Mouse (Mus musculus) spleen, postnatal 10 days (tissue): ENCODE data around the gene Zg16.

ENCODE experiments used
- DNase-seq, 2 experiments: peaks; one replicate each; pipeline ENCODE4 v3.0.0; 2021 to 2022; ENCODE audit warnings: low spot score in 2 of 2

The Zg16 gene

DNA sequence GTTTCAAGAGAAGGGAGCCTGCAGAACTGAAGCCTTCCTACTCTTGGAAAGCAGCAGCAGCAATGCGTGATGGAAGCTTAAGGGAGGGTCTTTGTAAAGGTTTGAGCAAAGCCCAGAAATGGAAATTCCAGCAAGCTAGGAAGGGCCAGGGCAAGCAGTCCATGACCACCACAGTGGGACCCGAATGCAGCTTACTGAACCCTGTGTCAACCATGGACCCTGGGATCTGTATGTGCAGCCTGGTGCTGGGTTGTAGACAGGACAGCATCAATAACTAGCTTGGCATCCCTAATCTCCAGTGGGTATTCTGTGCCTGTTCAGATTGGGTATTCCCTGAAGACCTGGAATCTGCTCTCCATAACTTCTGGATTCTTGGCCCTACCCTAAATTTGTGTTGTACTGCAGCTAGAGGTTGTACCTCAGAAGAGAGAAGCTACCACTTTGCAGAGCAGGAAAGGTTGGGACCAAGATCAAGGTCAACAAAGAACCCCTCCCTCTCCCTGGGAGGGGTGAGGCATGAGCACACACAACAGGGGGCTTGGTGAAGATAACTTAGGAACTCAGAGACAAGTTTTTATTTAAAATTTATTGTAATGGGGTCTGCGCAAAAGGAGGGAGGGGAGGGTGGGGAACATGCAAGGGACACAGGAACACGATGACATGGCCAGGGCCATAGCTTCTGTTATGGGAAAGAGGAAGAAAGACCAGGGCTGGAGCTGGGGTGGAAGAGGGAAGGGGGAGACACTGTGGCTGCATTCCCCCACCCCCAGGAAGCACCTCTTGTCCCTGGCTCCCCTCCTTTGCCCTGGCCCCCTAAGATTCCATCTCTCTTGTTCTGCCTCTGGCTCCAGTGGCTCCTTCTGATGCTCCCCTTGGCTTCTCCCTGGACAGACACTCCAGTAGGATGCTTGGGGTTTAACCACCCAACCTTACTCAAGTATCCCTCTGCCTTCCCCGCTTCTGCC lies 65.3 kb downstream of the Zg16 start:
- DNase-seq, result no peak

DNA sequence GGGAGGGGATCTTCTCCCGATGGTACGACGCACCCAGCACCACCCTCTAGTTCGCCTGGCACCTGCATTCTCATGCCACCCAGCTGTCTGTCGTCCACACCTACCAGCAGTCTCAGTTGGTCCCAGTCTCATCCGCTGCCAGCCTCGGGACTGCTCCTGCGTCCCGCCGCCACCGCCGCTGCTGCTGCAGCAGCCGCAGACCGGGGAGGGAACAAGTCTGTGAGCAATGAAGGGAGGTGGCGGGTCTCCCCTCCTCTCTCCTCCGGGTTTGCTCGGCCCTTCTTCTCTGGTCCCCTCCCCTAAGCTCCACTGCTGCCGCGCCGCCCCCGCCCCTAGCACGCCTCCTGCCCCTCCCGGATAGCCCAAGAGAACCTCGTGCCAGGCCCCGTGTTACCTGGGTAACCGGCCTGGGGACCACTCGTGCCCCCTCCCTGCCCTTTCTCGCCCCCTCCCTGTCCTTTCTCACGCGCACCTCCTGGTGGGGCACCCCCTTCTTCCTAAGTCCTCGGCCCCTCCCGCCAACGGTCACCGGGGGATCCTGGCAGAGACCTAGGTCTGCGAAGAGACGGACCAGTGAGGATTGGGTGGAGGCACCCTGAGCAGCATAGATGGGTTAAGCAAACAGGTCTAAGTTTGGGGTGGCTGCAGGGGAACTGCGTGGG lies 66.1 kb downstream of the Zg16 start, which contains the start of the genes Gm42742 and Prrt2:
Gene Gm42742, minus strand, starts transcription at position 197 of the 662 bp plus-strand sequence.
Gene Prrt2, minus strand, starts transcription at position 311 of the 662 bp plus-strand sequence.
- DNase-seq, result peak in 1 of 2 experiments; percentile 58

DNA sequence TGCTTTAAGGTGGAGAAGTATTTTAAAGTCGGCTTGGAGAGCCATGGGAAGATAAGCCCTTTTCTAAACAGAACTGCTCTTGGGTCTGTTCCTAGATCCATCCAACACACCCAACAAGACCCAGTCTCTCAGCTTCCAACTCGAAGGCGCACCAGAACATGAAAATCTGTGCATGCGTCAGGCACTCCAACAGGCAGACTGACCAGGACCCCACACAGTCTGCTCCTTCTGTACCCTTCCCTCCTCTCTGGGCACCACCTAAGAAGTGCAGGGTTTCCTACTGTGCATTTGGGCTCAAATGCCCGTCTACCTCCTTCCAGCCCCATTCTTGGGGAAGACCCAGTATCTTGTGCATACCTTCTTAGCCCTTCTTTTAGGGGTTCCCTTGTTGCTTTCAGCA lies 66.6 kb downstream of the Zg16 start:
- no peak for DNase-seq

- DNase-seq, result no peak
Measured at GRCm38 (mm10) chr7:127020031-127020430, 67.1 kb downstream of the Zg16 start.

GRCm38 (mm10) chr7:127019306-127019960 lies 67.7 kb downstream of the Zg16 start:
- no peak for DNase-seq

DNA sequence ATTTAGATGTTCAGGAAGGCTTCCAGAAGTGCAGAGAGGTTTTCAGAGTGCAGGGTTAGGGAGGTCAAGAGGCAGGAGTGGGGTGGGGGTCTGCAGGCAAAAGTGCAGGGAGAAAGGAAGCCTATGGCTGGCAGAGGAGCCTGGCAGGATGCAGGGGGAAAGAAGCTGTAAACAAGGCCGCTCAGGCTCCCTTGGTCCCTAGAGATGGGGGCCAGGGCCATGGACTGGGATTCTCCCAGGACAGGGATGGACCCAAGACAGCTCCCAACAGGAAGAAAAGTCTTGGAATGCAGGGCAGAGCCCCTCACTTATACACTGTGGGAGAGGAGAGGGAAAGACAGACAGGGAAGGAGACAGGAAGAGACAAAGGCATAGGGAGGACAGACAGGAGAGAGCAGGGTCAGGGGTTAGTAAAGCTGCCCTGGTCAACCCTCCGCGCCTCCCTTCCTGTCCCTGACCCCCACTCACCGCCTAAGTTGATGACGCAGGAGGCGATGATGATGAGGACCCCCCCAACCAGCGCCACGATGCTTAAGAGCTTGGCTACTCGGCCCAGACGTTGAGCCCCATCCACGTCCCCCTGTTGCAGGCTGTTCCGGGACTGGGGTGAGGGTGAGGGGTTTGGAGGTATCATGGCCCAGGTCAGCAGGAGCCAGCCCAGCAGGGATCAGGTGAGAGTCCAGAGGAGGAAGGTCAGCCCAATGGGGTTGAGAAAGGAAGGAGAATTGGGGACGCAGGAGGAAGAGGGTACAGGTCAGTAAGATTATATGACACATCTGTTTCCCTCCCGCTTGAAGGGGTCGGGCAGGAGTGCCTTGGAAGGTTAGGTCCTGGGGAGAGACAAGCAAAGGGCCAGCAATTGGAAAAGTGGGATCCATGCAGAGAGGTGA lies 68.5 kb downstream of the Zg16 start:
- DNase-seq, result no peak

- DNase-seq, result no peak
Measured at GRCm38 (mm10) chr7:127017950-127018345, 69.2 kb downstream of the Zg16 start.

- DNase-seq, result peak; percentile 97 to 98
Measured at GRCm38 (mm10) chr7:127016971-127017949, 69.9 kb downstream of the Zg16 start, which contains the start of gene Pagr1a. Gene Pagr1a (minus strand): TSS chr7:127017352.

DNA sequence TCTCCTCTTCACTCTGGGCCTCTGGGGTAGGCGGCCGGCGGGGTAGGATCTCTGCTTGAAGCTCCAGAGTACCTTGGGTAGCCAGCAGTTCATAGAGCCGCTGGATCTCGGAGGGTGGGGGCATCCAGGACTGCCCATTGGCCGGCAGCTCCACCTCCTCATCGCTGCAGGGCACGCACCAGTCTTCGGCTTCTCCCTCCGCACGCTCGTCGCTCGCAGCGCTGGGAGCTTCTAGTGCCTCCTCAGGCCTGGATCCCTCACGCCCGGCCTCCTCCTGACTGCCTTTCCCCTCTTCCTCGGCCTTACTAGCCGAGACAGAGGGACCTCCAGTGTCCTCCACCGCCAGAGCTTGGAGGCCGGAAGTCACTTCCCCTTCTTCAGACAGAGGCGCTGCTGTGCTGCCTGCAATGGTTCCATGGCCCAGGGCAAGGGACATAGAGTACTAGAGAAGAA lies 70.6 kb downstream of the Zg16 start:
- DNase-seq, result peak in 1 of 2 experiments; percentile 72

DNA sequence TGATC lies 70.8 kb downstream of the Zg16 start, which contains the start of gene Pagr1b:
Gene Pagr1b, minus strand, starts transcription at position 4 of the 5 bp plus-strand sequence.
- no peak for DNase-seq

GRCm38 (mm10) chr7:127016081-127016480 lies 71.0 kb downstream of the Zg16 start:
- DNase-seq, result no peak

- DNase-seq, result no peak
Measured at GRCm38 (mm10) chr7:127014993-127015392, 72.1 kb downstream of the Zg16 start.

GRCm38 (mm10) chr7:127014320-127014719 lies 72.8 kb downstream of the Zg16 start, which contains the start of gene Mvp:
Gene Mvp (minus strand): TSS chr7:127014621.
- peak; percentile 68 to 70 for DNase-seq

DNA sequence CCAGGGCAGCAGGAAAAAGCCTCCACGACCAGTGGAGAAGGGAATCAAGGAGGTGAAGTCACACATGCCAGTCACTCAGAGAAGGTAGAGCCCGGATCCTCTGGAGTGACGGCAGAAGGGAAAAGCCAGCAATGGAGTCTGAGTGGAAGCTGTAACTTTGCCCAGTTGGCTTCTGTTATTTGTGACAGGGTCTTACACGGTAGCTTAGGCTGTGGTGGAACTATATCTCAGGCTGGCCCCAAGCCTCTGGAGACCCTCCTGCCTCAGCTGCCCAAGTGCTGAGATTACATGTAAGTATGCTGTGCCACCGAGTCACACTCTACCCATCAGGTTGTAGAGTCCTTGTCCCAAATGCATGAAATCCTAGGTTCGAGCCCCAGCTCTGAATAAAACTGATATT lies 73.7 kb downstream of the Zg16 start:
- DNase-seq, result no peak

DNA sequence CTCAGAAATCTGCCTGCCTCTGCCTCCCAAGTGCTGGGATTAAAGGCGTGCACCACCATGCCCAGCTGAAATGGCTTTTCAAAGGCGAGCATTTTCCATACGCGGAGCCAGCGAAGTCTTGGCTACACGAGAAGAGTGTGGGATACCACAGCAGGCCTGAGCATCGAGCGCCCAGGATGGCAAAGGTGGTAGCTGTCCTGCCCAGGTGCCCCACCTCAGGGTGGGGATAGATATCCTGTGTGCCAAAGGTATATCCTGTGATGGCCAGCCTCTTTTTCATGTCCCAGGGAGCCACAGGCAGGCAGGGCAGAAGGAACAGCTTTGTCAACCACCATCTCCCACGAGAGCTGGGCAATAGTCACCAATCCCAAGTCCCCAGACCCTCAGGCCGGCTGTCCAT lies 74.3 kb downstream of the Zg16 start:
- no peak for DNase-seq

GRCm38 (mm10) chr7:127012374-127012773 lies 74.8 kb downstream of the Zg16 start:
- no peak for DNase-seq

GRCm38 (mm10) chr7:127011717-127012116 lies 75.4 kb downstream of the Zg16 start:
- DNase-seq, result no peak

GRCm38 (mm10) chr7:127011051-127011450 lies 76.1 kb downstream of the Zg16 start:
- DNase-seq, result no peak

- no peak for DNase-seq
Measured at GRCm38 (mm10) chr7:127009307-127010085, 77.6 kb downstream of the Zg16 start.
